Mouse (Mus musculus): ENCODE data around the gene Cacna2d1.

The Cacna2d1 gene

GRCm38 (mm10) chr5:16265385-16265784, 330.9 kb downstream of the Cacna2d1 start:
- no peak for DNase-seq (ENCODE audit: low read depth, low spot score)

GRCm38 (mm10) chr5:16277058-16277457, 342.6 kb downstream of the Cacna2d1 start:
- no peak for DNase-seq (ENCODE audit: low read depth, low spot score)

DNA sequence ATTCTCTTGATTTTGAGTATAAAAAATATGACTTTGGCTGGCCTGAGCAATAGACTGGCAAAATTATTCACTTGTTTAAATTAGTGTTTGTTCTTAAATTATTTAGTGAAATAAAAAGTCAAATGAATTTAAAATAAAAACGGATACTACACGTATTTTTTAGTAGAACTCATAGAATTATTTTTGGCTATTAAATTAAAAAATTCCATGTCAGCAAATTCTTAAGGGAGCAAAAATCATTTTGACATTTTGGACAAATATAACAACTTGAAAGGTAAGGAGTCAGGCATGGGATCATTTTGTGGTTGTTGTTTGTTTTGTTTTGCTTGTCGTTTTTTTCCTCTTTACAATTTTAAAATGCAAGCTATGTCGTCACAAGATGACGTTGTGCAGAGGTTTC, 346.7 kb downstream of the Cacna2d1 start:
- DNase-seq (ENCODE audit: low read depth, low spot score), result no peak

DNA sequence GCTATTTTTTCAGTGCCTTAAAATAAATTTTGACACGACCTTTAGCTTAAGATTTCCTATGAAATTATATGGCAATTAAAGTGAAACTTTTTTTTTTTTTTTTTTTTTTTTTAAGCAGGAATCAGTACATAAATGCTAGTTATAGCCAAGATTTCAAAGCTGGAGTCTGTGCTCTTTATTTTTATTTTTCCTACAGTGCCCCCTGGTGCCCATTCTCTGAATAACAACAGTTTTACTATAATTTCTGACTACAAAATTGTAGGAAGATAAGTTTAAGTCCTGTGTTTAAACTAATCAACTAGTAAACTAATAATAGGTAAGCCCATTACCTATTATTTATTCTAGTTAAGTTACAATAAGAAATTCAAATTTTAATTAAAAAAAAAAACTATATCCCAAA, 358.7 kb downstream of the Cacna2d1 start:
- DNase-seq (ENCODE audit: low read depth, low spot score), result no peak

DNA sequence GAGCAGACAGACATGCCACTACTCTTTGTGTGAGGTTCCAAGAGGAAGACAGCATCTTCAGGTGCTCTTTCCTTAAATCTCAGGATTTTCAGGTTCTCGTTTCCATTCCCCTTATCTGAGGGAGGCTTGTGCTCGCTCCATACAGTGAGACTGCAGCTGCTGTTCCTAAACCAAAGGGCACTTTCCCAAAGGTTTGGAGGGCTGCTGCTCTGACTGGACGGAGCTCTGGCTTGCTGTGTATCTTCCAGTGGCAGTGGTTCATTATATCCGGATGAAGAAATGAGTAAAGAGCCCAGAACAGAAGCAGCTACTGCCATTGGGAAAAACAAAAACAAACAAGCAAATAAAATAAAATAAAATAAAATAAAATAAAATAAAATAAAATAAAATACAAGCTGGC, 359.3 kb downstream of the Cacna2d1 start:
- no peak for DNase-seq (ENCODE audit: low read depth, low spot score)

- no peak for DNase-seq (ENCODE audit: low read depth, low spot score)
Observed at GRCm38 (mm10) chr5:16294708-16295107, 360.2 kb downstream of the Cacna2d1 start.

DNA sequence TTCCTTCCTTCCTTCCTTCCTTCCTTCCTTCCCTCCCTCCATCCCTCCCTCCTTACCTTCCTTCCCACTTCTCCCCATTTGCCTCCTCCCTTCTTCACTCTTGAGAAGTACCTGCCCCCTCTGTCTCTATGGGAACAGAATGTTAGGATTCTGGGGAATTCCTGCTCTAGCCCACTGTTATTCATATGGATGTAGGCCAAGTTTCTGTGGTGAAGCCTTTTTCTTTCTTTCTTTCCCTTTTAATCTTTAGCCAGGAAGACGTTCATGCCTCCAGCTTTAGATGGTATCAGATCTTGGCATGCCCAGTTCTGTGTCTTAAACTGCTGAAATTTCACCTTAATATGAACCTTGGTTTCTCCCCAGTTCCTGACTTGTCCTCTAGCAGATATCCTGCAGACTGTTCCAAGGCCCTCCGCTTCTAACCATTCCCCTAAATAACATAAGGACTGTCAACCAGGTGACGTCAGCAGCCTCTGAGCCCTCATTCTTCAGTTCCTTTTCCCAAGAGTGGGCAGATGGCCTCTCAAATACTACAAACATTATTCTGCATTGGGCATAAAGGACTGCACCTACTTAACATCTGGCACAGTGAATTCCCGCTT, 362.8 kb downstream of the Cacna2d1 start:
- no peak for DNase-seq (ENCODE audit: low read depth, low spot score)

- no peak for DNase-seq (ENCODE audit: low read depth, low spot score)
Observed at GRCm38 (mm10) chr5:16299631-16300030, 365.1 kb downstream of the Cacna2d1 start.

DNA sequence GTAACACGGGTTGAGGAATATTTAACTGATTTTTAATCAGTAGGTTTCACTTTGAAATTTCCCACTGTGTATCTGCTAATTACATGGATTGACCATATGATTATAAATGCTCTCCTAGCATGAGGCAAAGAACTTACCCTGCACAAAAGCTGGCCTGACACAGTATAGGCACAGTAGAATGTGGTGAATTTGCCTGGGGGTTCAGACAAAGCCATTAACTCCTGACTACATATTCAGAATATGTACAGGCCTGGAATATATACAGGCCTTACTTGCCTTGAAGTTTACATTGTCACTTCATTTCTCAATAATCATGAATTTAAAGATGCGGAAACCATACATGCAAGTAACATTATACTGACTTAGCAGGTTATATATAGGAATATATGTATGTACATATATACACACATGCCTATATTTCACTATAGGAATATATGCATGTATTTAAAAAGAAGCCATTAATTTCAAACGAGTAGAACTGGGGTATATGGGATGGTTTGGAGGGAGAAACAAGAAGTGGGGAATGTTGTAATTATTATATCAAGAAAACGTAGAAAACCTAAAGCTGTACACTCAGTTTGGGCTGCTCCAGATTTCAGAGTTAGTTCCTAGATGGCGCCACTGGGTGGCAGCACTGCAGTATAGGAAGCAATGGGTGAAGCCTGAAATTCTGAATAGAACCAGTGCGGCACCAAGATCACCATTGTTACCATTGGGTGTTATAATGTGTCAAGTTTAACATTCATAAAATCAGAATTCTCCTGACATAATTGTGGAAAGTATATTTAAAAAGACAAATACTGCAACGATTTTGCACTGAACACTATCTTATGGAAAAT, 374.9 kb downstream of the Cacna2d1 start:
- DNase-seq (ENCODE audit: low read depth, low spot score), result no peak

DNA sequence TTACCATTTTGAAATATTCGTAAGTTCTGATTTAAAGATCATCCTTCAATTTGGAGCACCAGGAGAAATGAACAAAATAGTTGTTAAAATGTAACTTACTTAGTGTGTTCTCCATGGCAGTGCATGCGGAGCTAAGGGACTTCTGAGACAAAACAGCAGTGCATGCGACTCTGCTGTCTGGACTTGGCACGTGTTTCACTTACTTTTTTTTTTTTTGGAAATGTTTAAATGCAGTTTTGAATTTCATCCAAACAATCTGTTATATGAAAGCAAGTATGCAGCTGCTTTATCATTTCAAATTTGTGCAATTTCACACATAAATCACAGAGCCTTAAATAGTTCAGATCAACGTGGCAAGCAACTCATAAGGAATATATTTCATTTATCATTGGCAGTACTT, 379.8 kb downstream of the Cacna2d1 start:
- no peak for DNase-seq (ENCODE audit: low read depth, low spot score)

- no peak for DNase-seq (ENCODE audit: low read depth, low spot score)
Observed at GRCm38 (mm10) chr5:16315983-16316390, 381.5 kb downstream of the Cacna2d1 start.

DNA sequence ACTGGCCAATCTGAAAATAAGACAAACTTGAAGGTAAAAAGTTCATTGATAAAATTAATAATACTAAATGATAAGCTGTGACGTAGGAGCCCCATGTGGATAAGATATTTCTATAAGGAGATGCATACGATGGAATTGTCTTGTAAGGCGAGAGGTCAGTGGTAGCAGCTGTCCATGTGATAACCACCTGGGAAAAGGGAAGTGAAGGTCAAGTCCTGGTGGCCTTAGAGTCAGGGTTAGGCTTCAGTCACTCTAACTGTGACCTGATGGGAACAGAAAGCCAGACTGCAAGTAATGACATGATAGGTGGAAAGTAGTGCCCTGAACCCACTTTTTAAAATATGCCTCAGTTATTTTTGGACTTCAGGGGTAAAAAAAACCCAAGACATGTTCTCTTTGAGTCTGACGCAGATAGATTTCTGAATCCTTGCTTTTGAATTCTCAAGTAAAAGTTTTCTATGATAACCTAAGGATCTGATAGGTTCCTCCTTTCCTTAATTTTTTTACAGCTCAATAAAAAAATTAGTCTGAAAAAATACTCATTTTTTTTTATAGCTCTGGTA, 383.3 kb downstream of the Cacna2d1 start:
- DNase-seq (ENCODE audit: low read depth, low spot score), result no peak

GRCm38 (mm10) chr5:16326610-16327009, 392.1 kb downstream of the Cacna2d1 start:
- DNase-seq (ENCODE audit: low read depth, low spot score), result no peak

- DNase-seq (ENCODE audit: low read depth, low spot score), result no peak
Observed at GRCm38 (mm10) chr5:16345393-16345792, 410.9 kb downstream of the Cacna2d1 start.

GRCm38 (mm10) chr5:16355816-16356215, 421.3 kb downstream of the Cacna2d1 start:
- DNase-seq (ENCODE audit: low read depth, low spot score), result no peak

- no peak for DNase-seq (ENCODE audit: low read depth, low spot score)
Observed at GRCm38 (mm10) chr5:16357709-16358108, 423.2 kb downstream of the Cacna2d1 start.

DNA sequence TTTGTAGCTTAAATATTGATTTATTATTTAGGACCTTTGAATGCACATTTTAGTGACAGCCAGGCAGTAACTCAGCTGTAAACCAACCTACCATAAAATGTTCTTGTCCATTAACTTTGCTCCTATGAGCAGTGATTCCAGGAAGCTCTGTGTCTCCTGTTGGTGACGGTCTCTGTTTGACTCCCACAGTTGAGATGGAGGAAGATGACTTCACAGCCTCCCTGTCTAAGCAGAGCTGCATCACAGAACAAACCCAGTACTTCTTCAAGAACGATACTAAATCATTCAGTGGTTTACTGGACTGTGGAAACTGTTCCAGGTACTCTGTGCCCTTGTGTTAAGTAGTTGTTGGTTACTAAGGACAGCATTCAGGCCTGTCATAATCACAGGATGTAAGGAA, 427.6 kb downstream of the Cacna2d1 start:
- no peak for DNase-seq (ENCODE audit: low read depth, low spot score)

- no peak for DNase-seq (ENCODE audit: low read depth, low spot score)
Observed at GRCm38 (mm10) chr5:16363171-16363570, 428.7 kb downstream of the Cacna2d1 start.

DNA sequence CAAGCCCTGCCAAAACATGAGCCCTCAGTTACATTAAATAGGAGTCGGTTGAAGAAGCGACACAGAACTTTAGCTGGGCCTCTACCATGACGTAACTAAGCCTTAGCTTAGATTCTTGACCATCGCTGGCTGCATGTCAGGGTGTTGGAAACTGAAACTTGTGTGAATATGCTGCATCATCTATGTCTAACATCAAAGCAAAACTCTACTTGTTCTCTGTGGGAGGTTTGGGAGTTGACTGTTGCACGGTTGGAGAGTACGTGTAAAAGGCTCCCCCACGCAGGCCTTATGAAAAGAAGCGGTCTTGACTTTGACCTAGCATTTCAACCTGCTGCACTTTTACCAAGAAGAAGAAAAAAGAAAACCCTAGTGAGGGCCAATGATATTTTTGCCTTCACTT, 436.2 kb downstream of the Cacna2d1 start:
- no peak for DNase-seq (ENCODE audit: low read depth, low spot score)

DNA sequence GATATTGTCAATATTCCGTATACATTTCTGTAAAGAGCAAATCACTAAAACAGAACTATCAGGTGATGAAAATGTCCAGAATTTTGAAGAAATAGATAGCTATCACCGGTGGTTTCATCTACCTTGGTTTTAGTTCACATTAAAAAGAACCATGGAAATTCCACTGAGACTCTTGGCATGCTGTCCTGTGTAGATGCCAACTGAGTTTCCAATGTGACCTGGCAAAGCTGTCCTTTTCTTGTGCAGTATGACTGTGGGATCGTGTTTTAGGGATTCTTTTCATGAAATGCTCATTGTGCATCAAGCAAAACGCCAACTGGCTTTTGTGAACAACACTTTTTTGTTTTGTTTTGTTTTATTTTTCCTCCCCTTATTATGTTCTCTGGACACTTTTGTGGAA, 439.5 kb downstream of the Cacna2d1 start:
- no peak for DNase-seq (ENCODE audit: low read depth, low spot score)

DNA sequence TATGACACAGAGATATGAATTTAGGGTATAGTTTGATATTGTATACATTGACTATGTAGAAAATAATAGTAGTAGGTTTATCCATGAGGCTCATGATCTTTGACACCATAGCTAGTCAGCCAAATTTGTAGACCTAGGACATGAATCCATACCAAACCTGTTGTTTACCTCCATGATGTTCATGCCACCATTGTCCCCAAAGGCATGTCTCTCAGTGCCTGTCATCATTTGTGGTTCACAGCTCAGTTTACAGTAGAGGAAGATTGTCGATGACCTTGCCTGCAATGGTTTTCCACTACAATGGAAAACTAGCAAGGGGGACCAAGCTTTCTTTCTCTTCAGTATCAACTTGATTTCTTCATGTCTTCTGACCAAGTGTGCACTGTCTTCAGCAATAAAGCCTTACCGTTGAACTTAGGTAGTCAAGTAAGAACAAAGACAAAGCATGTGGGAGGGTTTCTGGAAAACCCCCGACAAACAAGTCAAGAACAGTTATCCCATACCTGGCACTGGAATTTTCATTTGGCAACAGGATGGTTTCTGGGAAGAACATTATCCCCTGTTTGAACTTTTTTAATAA, 441.9 kb downstream of the Cacna2d1 start:
- no peak for DNase-seq (ENCODE audit: low read depth, low spot score)

DNA sequence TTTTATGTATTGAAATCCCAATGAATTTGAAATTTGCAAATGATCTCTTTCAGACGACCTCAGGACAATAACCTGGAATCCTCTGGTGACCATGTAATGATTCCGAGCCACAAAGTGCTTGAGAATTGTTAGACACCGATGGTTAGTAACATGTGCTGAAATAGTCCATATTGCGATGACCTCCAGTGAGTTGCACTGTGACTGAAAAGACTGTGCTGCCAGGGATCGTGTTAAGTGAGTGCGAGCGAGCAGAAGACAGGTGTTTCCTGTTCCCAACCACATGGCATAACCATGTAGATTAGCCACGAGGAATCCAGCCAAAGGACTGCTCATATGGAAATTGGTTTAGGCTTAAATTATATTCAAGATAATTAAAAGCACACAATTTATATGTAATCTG, 475.5 kb downstream of the Cacna2d1 start:
- no peak for DNase-seq (ENCODE audit: low read depth, low spot score)

DNA sequence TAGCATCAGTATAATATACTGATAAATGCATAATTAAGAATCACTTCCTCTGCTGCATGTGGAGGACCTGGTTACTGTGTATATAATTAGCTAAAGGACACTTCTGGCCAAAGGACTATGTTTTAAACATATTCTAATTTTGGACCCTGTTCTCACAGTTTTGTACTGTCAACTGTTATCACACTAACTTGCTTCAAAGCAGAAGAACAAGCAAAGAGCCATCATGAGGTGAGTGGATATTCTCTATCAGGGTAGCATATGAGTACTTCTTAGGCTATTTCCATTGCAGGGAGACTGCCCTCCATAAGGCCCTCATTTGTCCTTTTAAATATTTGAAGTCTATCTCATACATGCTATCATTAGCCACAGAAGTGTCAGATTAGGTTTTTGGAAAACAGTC, 480.2 kb downstream of the Cacna2d1 start:
- DNase-seq (ENCODE audit: low read depth, low spot score), result no peak
